Mouse (Mus musculus): ENCODE measurements around the gene Txnrd3.
A peak's percentile ranks its signal among the peaks of the same experiment; 100 is the strongest.

Gene Txnrd3

DNA sequence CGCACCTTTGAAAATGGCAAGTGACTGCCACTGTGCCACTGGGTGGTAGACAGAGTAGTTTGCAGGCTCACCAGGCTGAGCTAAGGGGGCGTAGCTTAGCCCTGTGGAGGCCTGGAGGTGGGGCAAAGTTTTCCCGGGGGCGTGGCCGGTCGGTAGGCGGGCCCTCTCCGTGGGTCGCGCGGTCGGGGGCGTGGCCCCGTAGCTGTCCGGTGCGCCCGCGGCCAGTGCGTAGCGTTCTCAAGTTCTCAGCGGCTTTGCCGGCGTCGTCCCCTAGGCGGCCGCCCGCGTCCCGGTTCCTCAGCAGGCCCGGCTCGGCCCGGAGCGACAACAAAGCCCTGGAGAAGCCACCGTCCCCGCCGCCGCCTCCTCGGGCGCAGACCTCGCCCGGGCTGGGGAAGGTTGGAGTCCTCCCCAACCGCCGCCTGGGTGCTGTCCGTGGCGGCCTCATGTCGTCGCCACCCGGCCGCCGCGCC is at the start of gene Txnrd3:
Gene Txnrd3 (plus strand): TSS at position 191 of the 473 bp plus-strand sequence.
- peak; percentile 95 for DNase-seq (ENCODE audit: low spot score)

DNA sequence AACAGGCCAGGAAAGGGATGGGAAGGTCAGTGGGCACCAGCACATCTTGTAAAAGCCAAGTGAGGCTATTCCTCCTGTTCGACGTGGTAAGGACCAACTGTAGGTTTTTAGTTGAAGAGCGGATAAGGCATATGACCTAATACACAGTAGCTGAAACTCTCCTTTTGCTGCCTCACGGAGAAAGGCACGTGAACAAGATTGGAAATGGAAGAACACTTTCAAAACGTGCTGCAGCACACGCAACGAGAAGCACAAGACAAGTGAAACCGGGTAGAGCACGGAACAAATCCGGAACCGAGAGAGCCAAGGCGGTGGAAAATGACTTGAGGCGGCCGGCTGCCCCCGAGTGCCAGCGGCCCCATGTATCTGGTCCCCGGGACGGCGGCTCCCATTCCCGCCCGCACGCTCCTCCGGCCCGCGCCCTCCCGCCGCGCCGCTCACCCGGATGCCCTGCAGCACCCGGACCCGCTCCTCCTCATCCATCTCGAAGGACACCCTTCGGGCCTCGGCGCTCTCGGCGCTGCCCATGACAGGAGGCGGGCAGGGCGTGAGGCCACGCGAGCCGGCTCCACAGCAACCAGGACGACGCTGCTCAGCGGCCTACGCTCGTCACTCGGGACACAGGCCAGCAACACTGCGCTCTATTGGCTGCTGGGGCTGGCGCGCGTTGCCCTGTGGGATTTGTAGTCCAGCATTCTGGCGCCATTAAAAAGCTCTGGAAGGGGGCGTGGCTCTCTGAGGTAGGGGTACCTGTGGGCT is 48.6 kb upstream of the Txnrd3 start, which contains the start of gene Chchd6:
Gene Chchd6 (minus strand): TSS at position 635 of the 759 bp plus-strand sequence.
- peak; percentile 93 for DNase-seq (ENCODE audit: low spot score)

DNA sequence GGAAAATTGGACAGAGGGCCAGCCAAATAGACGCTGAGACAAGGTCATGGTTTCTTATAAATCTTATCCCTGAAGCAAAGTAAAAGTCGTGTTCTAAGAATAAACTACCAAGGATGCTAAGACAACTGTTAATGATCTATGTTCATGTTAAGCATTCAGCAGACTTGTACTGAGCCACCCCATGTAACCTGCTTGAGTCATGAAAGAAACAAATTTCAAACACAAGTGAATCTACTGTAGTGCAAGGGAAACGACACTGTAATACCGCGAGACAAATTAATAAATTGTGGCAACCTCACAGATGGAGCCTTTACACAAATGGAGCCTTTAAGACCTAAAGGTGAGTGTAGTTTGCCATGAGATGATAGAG is 48.0 kb upstream of the Txnrd3 start:
- DNase-seq (ENCODE audit: low spot score), result no peak

DNA sequence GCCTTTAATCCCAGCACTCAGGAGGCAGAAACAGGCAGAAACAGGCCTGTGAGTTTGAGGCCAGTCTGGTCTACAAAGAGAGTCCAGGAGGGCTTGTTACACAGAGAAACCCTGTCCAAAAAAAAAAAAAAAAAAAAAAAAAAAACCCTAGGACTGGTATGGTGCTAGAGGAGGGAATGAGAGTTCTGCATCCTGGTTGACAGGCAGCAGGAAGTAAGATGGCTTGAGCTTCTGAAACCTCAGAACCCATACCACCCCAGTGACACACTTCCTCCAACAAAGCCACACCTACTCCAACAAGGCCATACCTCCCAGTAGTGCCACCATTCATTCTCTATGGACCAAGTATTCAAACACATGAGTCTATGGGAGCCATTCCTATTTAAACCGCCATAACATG is 47.3 kb upstream of the Txnrd3 start:
- DNase-seq (ENCODE audit: low spot score), result no peak

DNA sequence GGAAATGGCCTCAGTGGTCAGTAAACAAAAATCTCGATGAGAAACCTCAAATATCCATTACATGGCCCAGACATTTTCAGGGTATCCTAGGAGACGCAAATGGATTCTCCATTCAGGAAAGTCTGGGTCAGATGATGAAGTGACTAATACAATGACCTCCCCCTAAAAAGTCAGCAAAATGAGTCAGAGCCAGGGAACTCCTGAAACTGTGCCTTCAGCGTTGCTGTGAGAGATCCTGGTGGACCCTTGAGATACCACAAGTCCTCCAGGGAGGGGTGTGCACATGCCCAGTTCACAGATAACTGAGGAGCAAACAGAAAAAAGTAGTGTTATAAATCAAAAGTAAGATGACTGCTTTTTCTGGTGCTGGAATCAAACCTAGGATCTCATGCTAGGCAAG is 37.7 kb upstream of the Txnrd3 start:
- DNase-seq (ENCODE audit: low spot score), result no peak

DNA sequence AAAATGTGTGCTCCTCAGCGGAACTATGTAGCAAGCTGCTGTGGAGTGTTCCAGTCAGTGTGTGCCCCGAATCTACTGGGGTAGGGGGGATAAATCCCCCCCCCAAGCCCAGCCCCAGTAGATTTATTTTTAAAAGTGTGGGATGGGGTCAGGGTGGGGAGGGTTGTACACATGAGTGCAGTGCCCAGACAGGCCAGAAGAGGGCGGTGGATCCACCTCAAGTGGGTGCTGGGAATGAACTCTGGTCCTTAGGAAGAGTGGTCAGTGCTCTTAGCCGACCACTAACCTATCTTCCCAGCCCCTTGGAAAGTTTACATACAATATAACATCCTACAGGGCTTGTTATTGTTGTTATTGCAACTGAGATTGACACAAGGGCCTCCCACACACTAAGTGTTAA is 35.8 kb upstream of the Txnrd3 start:
- no peak for DNase-seq (ENCODE audit: low spot score)

DNA sequence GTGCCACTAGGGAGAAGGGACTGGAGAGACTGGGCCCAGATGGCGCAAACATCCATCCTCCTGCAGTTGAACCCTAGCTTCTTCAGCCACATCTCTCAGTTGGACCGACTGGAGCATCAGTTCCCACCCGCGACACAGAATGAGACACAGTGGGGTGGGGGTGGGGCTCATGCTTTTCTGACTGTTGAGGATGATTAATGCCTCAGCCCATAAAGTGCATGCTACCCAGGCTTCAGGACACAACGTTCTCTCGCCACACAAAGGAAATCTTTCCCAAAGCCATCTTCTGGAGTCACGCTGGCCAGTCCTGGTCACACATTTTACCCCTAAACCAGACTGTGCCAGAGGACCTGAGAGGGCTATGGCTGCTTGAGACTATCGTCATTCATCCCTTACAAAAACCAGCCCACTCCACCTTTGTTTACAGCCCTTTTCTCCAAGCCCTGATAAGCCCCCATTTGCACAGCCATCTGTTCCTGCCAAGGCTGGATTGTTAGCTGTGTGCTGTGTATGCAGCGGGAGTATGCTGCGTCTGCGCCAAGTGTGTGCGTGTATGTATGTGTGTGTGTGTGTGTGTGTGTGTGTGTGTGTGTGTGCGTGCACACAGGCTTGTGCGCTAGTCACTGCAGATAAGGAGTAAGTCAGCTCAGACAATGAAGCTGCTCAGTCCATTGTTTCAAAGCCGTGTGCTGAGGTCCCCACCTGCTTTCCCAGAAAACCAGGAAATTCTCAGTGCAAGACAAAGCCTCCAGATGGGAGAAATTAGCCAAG is 30.3 kb upstream of the Txnrd3 start:
- DNase-seq (ENCODE audit: low spot score), result no peak

DNA sequence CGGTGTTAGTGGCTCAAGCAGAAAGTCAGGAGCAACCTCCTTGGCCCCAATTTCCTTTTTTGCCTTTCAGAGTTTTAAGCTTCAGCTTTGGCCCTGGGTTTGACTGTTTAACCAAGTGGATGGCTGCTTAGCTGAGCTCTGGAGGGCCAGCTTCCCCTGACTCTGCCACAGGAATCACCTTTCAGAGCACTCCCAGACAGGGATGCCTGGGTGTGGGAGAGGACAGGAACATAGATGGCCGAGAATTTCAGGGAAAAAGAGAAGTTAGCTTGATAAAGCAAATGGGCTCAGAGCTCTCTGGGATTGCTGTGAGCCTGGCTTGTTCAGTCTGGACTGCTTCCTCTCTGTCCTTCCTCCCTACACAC is 29.7 kb upstream of the Txnrd3 start:
- DNase-seq (ENCODE audit: low spot score), result no peak

DNA sequence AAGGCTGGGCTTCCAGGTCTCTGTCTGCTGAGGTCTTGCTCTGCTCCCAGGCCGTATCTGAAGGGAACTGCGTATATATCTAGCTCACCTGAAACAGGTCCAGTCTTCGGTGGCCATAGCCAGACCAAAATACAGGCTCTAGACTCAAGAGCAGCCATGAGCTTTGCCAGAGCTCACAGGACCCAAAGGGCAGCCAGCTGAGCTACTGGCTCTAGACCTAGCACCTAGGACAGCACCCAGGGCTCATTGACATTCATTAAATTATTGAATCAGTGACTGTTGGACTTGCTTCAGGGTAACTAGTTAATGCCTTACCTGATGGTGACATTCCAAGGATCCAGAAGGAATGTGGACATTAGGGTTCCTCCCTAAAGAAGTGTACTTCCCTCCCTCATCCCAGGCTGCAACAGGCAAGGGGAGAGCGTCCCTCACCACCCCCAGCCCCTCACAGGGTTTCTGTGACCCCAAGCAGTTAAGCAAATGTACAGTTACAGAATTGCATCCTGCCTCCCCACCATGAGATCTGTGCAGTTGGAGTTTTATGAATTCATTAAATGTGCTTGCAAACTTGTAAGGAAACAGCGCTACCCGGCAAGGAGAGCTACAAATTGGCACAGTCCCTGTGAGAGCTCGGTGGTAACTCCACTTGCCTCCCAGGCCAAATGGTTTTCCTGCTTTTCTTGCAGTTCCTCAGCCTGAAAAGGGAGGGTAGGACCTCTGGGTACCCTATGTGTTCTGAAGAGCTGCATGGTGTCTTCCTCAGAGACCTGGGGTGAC is 29.0 kb upstream of the Txnrd3 start:
- DNase-seq (ENCODE audit: low spot score), result no peak

DNA sequence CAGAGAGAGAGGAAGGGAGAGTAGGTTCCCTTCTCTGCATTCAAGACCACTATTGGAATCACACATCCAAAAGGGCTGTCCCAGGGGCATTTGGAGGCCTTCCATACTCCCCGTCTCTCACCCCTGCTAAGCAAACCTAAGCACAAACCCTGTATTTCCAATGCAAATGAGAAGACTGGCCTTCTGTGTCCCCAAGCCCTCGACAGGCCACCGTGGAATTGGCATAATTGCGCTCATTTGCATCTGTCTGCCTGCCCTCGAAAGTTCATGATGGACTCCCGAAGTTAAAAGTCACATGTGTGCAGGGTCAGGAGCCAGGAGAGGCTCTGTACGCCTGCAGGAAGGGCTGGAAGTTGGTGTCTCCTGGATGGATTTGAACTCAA is 28.4 kb upstream of the Txnrd3 start:
- no peak for DNase-seq (ENCODE audit: low spot score)

DNA sequence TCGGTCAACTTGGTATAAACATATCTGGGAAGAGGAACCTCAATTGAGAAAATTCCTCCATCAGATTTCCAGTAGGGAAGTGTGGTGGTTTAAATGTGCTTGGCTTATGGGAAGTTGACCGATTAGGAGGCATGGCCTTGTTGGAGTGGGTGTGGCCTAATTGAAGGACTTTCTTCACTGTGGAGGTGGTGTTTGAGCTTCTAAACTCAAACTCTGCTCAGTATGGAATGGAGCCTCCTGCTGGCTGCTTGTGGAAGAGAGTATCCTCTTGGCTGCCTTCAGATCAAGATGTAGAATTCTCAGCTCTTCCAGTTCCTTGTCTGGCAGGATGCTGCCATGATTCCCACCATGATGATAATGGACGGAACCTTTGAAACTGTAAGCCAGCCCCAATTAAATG is 21.1 kb upstream of the Txnrd3 start:
- no peak for DNase-seq (ENCODE audit: low spot score)

DNA sequence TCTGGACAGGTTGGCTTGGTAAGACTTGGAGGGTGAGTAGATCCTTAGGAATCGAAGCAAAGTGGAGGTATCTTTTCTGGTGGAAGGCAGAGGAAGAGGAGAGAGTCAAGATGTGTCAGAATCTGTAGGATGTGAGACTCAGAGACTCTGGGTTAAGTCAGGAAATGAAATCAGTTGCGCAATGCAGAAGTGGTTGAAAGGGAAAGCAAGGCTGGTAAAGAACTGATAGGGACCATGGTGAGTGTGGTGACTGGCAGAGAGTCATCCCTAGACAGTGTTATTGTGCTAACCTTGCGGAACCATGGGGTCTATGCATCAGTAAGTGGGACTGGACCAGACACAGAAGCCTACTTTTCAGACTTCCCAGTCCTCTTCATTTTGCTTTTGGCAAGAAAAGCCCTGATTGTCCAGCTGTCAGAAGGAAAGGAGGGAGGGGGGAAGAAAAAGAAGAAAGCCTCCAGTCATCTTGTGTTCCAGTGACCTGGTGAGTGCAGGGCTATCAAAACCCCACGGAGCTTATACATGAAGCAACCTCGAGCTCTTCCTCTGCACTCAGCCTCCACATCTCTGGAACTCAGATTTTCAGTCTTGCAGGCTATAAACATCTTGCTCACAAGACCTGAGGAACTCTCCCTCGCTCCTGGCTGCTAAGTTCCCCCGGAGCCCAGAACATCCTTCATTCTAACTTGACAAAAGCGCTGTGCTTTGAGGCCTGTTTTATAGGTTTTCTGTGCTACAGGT is 15.6 kb upstream of the Txnrd3 start:
- DNase-seq (ENCODE audit: low spot score), result no peak

DNA sequence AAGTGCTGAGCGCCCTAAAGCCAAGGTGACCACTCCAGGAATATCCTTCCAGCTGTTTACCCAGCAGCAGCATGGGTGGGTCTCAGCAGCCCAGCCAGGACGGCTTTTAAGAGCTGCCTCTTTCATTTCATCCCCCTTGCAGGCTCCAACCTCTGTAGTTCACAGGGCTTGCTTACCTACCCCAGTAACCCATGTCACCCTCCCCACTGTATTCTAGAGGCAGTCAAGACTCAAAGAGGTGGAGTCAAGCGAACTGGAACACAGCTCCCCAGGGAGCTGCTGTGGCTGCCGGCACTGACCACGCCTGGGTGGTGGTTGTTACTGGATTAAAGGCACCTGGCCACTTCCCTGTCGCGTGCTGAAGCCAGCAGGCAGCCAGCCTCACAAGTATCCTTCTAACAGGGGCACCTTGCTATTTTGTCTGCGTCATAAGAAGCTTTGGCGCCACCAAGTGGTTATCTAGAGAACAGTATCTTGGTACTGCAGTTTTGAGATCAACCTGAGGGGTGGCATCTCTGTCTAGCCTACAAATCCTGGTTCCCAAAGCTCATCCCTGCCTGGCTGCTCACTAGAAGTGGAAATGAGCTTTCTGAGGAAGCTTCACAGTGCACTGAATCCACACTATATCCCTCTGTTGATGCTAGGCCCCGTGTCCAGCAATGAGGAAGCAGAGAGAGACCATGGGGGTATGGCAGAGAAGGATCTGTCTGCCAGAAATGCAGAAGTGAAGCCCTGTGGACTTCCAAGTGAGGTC is 11.8 kb upstream of the Txnrd3 start:
- DNase-seq (ENCODE audit: low spot score), result peak; percentile 57

DNA sequence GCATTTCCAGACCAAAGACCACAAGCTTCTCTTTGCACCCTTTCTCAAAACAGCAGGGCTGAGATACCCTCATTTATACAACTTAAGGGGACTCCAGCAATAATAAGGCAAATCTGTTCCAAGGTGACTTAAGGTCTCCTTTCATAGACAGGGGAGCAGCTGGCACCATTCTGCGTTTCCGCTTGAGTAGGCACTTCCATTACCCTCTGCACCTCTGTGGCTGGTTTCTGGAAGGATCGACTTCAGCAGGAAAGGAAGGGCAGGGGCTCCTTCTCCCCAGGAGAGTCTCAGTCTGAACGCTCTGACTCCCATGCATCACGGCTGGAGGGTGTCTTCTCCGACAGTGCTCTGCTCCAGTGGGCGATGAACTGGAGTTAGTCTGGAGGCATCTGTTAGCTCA is 10.7 kb upstream of the Txnrd3 start:
- no peak for DNase-seq (ENCODE audit: low spot score)

DNA sequence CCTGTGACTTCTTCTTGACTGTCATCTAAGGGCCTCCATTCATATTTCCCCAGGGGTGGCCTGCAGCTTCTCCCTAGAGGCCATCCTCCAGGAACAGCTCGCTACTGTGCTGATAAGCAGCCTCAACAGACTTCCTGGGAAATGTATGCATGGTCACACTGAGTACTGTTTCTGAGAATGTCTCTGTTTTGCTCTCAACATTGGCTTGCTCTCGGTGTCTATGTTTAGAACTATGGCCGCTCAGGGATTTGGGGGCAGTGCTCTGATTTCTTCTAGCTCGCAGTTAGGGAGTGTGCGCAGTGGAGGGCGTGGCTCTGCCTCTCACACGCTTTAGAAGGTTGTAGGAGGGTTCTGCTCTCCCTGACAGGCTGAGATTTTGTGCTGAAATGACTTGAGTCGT is 9.4 kb upstream of the Txnrd3 start:
- DNase-seq (ENCODE audit: low spot score), result no peak

DNA sequence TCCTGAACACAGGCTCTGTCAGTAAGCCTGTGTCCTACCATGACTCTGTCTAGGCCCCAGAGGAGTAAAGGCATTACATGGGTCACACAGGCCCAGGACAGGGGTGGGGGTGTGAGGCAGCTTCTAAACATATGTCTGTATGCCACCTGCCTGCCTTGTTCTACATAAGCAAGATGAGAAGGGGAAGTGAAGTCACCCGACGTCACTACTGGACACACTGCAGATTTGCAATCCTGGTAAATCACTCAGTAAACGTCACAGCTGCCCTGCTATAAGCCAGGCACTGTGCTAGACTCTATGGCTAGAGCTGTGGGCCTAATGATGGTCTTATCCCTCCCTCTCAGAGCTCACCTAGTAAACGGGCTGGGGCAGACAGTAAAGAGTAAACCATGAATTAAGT is 5.8 kb upstream of the Txnrd3 start:
- no peak for DNase-seq (ENCODE audit: low spot score)

DNA sequence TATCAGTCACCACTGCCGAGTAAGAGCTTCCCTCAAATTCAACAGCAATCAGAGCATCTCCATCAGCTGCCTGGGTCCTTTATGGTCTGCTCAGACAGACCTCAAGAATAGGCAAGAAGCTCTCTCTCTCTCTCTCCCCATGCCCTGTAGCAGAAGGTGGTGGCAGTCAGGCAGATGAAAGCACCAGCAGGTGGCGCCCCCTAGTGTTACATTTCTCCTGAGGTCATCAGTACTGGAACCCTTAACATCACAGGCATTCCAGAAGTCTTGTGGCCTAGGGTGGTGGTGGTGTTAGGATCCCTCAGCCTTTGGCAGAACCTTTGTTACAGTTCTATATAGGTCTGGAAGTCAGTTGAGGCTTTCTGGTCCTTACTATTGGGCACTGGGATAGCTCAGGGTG is 4.8 kb upstream of the Txnrd3 start:
- no peak for DNase-seq (ENCODE audit: low spot score)

DNA sequence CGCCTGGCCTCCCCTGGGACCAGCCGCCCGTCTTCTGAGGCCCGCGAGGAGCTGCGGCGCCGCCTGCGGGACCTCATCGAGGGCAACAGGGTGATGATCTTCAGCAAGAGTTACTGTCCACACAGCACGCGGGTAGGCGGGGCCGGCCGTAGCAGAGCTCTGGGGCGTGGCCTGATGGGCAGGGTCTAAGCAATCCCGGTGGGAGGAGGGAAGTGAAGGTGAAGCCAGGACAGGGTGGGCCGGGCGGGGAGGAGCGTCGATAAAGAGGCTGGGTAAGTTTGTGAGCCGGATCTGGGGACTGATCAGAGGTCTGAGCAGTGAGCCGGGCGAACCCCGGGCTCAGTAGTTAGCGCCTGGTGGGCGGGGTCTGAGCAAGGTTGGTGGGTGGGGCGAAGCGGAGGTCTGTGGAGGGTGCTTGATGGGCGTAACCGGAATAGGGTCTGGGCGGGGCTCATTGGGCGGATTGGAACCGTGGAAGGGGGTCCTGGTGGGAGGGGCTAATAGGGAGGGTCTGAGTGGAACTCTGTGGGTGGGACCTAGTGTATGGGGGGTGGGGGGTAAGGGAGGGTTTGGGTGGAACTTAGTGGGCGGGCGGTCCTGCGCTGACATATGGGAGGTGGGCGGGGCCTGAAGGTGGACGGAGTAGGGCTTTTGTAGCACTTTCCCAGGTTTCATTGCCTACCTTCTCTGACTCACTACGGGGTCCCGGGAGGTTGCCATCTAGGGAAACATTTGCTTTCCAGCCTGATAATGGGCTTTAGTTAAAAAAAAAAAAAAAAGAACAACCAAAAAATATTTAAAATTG is 685 bp downstream of the Txnrd3 start:
- DNase-seq (ENCODE audit: low spot score), result peak; percentile 92

DNA sequence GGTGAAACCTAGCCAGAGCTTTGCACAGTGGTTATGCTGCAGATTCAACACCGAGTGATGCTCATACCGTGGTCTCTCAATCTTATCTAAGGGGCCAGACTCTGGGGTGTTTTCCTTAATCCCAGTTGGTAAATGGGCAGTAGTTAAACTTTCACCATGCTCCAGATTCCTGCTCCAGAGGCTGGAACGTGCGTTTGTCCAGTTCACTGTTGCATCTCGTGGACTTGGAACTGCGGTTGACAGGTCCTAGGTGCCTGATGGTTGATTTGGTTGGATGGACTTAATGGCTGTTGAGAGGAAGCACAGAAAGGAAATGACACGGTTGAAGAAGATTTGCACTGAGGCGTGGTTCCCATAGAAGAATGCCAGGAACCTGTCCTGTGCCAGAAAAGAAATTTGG is 6.1 kb downstream of the Txnrd3 start:
- DNase-seq (ENCODE audit: low spot score), result no peak

DNA sequence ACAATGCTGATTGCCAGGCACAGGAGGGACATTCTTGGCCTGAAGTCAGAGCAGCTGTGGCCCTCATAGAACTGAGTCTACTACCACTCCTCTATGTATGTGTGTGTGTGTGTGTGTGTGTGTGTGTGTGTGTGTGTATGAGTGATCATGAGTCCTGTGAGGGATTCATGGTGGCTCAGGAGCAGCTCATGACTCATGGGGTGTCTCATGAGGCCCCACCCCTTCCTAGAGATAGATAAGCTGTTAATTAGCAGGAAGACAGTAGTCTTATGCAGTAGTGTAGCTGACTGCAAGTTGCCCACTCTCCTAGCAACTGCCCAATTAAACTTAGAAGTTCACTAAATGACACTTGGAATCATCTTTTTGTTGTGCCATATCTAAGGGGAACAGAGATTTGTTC is 8.0 kb downstream of the Txnrd3 start:
- DNase-seq (ENCODE audit: low spot score), result no peak

DNA sequence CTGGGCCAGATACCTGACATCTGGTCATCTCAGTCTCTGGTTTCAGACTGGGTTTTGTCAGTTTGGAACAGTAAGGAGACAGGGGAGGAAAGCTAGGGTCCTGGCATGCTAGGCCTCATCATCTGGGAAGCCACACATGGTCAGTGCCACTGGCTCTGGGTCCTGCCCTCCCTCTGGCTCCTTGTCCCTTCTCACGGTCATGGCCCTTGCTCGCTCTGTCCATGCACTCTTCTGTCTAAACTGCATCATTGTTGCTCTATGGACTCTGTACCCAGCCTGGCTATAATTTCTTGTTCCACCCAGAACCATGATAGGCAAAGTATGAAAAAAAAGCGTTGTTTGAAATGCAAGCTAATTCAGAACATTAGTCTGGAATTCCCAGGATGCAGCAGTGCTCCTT is 11.2 kb downstream of the Txnrd3 start:
- DNase-seq (ENCODE audit: low spot score), result no peak

Measured in ovary, postnatal 36 days (tissue).